Mouse (Mus musculus) CH12.LX (cell line): Measurements from ENCODE around the gene Rcan2. TPM values are rescaled to one million over a fixed set of nuclear protein-coding genes. Genes with fewer than 3 reads are reported as not detected.
A peak's percentile ranks its signal among the peaks of the same experiment; 100 is the strongest.

Source experiments
- DNase-seq: peaks from one replicate; pipeline ENCODE4 v3.0.0-alpha.2; 2013; ENCODE audit errors: extremely low read depth
- H3K27ac ChIP-seq: 2 replicates; pipeline ENCODE4 v1.5.1; 2012; ENCODE audit warnings: low read depth, mild to moderate bottlenecking, control low read depth, moderate library complexity; ENCODE audit not compliant: insufficient read depth
- H3K27me3 ChIP-seq: replicated peaks from 2 replicates; pipeline ENCODE3; 2012; ENCODE audit warnings: inconsistent platforms
- H3K36me3 ChIP-seq, 2 experiments: replicated peaks in 1 of 2; 2 replicates each; pipeline versions ENCODE3 to v1.6.1; 2012; ENCODE audit warnings: inconsistent platforms in 1 of 2, low read length in 1 of 2, mild to moderate bottlenecking in 1 of 2, mixed read lengths in 1 of 2, moderate library complexity in 1 of 2; ENCODE audit not compliant: control insufficient read depth in 1 of 2, insufficient read depth in 1 of 2
- H3K4me1 ChIP-seq, 2 experiments: 2 replicates each; pipeline ENCODE4 v1.6.1; 2012; ENCODE audit warnings: inconsistent platforms in 1 of 2, moderate library complexity in 1 of 2; ENCODE audit not compliant: insufficient read depth in 2 of 2, control insufficient read depth in 1 of 2
- H3K4me2 ChIP-seq: 2 replicates; pipeline ENCODE4 v1.6.1; 2012; ENCODE audit warnings: low read depth, mild to moderate bottlenecking, control low read depth; ENCODE audit not compliant: poor library complexity, insufficient read depth, severe bottlenecking
- H3K4me3 ChIP-seq, 3 experiments: fragments of 150-350 bp in 1 of 3; sonication (generic) in 1 of 3; replicated peaks in 1 of 3; 2 replicates each; pipeline versions ENCODE3 to v1.5.1; 2011 to 2012; ENCODE audit warnings: low read depth in 2 of 3, low read length in 2 of 3, mild to moderate bottlenecking in 2 of 3, moderate library complexity in 2 of 3, control low read depth in 1 of 3, improper control_type of control experiment in 1 of 3, inconsistent platforms in 1 of 3, mixed read lengths in 1 of 3; ENCODE audit not compliant: poor library complexity in 1 of 3
- H3K79me2 ChIP-seq: replicated peaks from 2 replicates; pipeline ENCODE4 v1.6.1; 2012; ENCODE audit warnings: mild to moderate bottlenecking, moderate library complexity; ENCODE audit not compliant: control insufficient read depth, poor library complexity, insufficient read depth, severe bottlenecking; ENCODE audit errors: extremely low read depth
- H3K9ac ChIP-seq: 2 replicates; pipeline ENCODE4 v1.6.1; 2012; ENCODE audit warnings: low read depth, mild to moderate bottlenecking, control low read depth, moderate library complexity; ENCODE audit not compliant: insufficient read depth
- H3K9me3 ChIP-seq: replicated peaks from 2 replicates; pipeline ENCODE3; 2012; ENCODE audit warnings: low read length, inconsistent platforms, mixed read lengths
- CHD1 ChIP-seq: IDR thresholded peaks from 2 replicates; pipeline ENCODE4 v1.6.1; 2012; ENCODE audit warnings: low read depth, low read length, improper control_type of control experiment, inconsistent platforms
- CHD2 ChIP-seq: IDR thresholded peaks from 2 replicates; pipeline ENCODE4 v1.6.1; 2011; ENCODE audit warnings: low read length, improper control_type of control experiment
- CTCF ChIP-seq, 2 experiments: IDR thresholded peaks in 1 of 2; conservative IDR thresholded peaks in 1 of 2; 2 replicates each; pipeline ENCODE4 v1.5.1; 2011 to 2012; ENCODE audit warnings: low read depth in 2 of 2, low read length in 2 of 2, improper control_type of control experiment in 1 of 2, inconsistent platforms in 1 of 2, mild to moderate bottlenecking in 1 of 2, moderate library complexity in 1 of 2
- ELF1 ChIP-seq: IDR thresholded peaks from 2 replicates; pipeline ENCODE4 v1.6.1; 2014; ENCODE audit warnings: low read depth, mild to moderate bottlenecking, inconsistent platforms, low read length, improper control_type of control experiment
- EP300 ChIP-seq: IDR thresholded peaks from 2 replicates; pipeline ENCODE4 v1.6.1; 2011; ENCODE audit warnings: low read length, improper control_type of control experiment
- ETS1 ChIP-seq: conservative IDR thresholded peaks from 2 replicates; pipeline ENCODE4 v1.6.1; 2012; ENCODE audit warnings: low read depth, mild to moderate bottlenecking, inconsistent platforms, low read length, improper control_type of control experiment, moderate library complexity
- GABPA ChIP-seq: IDR thresholded peaks from 2 replicates; pipeline ENCODE4 v1.6.1; 2012; ENCODE audit warnings: low read depth, low read length, improper control_type of control experiment, inconsistent platforms; ENCODE audit not compliant: insufficient replicate concordance
- IRF4 ChIP-seq: IDR thresholded peaks from 2 replicates; pipeline ENCODE4 v1.6.1; 2014; ENCODE audit warnings: low read depth, mild to moderate bottlenecking, inconsistent platforms, low read length, improper control_type of control experiment
- JUN ChIP-seq: IDR thresholded peaks from 2 replicates; pipeline ENCODE4 v1.6.1; 2011; ENCODE audit warnings: low read depth, mild to moderate bottlenecking, low read length, improper control_type of control experiment, moderate library complexity; ENCODE audit not compliant: insufficient read depth
- MAZ ChIP-seq: IDR thresholded peaks from 2 replicates; pipeline ENCODE4 v1.6.1; 2012; ENCODE audit warnings: low read depth, mild to moderate bottlenecking, inconsistent platforms, low read length, improper control_type of control experiment, moderate library complexity
- MEF2A ChIP-seq: IDR thresholded peaks from 2 replicates; pipeline ENCODE4 v1.6.1; 2014; ENCODE audit warnings: low read depth, mild to moderate bottlenecking, inconsistent platforms, low read length, improper control_type of control experiment, borderline replicate concordance
- MXI1 ChIP-seq: IDR thresholded peaks from 2 replicates; pipeline ENCODE4 v1.6.1; 2011; ENCODE audit warnings: mild to moderate bottlenecking, low read depth, low read length, improper control_type of control experiment
- POLR2A ChIP-seq: IDR thresholded peaks from 2 replicates; pipeline ENCODE4 v1.6.1; 2011; ENCODE audit warnings: low read depth, mild to moderate bottlenecking, improper control_type of control experiment, low read length
- POLR2AphosphoS2 ChIP-seq: IDR thresholded peaks from 2 replicates; pipeline ENCODE4 v1.6.1; 2011; ENCODE audit warnings: low read depth, low read length, improper control_type of control experiment
- RCOR1 ChIP-seq: conservative IDR thresholded peaks from 2 replicates; pipeline ENCODE4 v1.6.1; 2012; ENCODE audit warnings: low read depth, mild to moderate bottlenecking, inconsistent platforms, low read length, improper control_type of control experiment
- SMC3 ChIP-seq: IDR thresholded peaks from 2 replicates; pipeline ENCODE4 v1.6.1; 2011; ENCODE audit warnings: low read depth, low read length, improper control_type of control experiment
- TBP ChIP-seq: conservative IDR thresholded peaks from 2 replicates; pipeline ENCODE4 v1.6.1; 2011; ENCODE audit warnings: low read depth, low read length, improper control_type of control experiment
- TCF12 ChIP-seq: IDR thresholded peaks from 2 replicates; pipeline ENCODE4 v1.6.1; 2014; ENCODE audit warnings: low read depth, mild to moderate bottlenecking, inconsistent platforms, low read length, improper control_type of control experiment
- UBTF ChIP-seq: IDR thresholded peaks from 2 replicates; pipeline ENCODE4 v1.6.1; 2012; ENCODE audit warnings: low read depth, mild to moderate bottlenecking, inconsistent platforms, low read length, improper control_type of control experiment, moderate library complexity
- USF1 ChIP-seq: IDR thresholded peaks from 2 replicates; pipeline ENCODE4 v1.6.1; 2014; ENCODE audit warnings: low read depth, mild to moderate bottlenecking, inconsistent platforms, low read length, improper control_type of control experiment
- USF2 ChIP-seq: conservative IDR thresholded peaks from 2 replicates; pipeline ENCODE4 v1.6.1; 2011; ENCODE audit warnings: low read depth, low read length, improper control_type of control experiment
- ZKSCAN1 ChIP-seq: IDR thresholded peaks from 2 replicates; pipeline ENCODE4 v1.6.1; 2012; ENCODE audit warnings: low read depth, inconsistent platforms, low read length, improper control_type of control experiment, borderline replicate concordance
- dilution Hi-C: fragments of 300-500 bp; cut with MboI; formaldehyde crosslinking; loops from 2 replicates; pipeline ENCODE4 v1.14.3; 2020; ENCODE audit warnings: low sequenced_read_pairs; ENCODE audit not compliant: extremely low pct_unique_long_range_greater_than_20kb, extremely low pct_ligation_motif_present
- in situ Hi-C: fragments of 300-500 bp; cut with MboI; formaldehyde crosslinking; loops from 3 replicates; pipeline ENCODE4 v1.14.3; 2019; ENCODE audit warnings: low sequenced_read_pairs, low pct_ligation_motif_present, low pct_unique_long_range_greater_than_20kb, mixed read lengths
- polyA plus RNA-seq: library from polyadenylated mRNA; unstranded; fragments of >175 nt; gene quantifications from 2 replicates; pipeline ENCODE4 v1.2.1, GENCODE M21; 2012; ENCODE audit warnings: low read depth; ENCODE audit not compliant: insufficient read length
- total RNA-seq, 2 experiments: library from RNA; depleted of rRNA; stranded (reverse); fragments of 300-350 nt in 1 of 2; fragments of >200 nt in 1 of 2; gene quantifications; 2 replicates each; pipeline ENCODE4 v1.2.3; 2012 to 2014

Rcan2 gene
- total and polyA plus RNA-seq, 3 experiments, result 0.32 to 1.5 TPM; not detected in 1

- no peak overlapping the region for H3K4me3 ChIP-seq
- no peak overlapping the region for H3K9ac ChIP-seq
- no peak overlapping the region for H3K4me2 ChIP-seq
- in situ Hi-C loops (no loop called here), dilution Hi-C loops (no loop called here)
- H3K27me3 ChIP-seq, result no peaks in the 10 kb centered on the region
- H3K79me2 ChIP-seq, result no peaks in the 10 kb centered on the region
- H3K36me3 ChIP-seq, result no peaks in the 10 kb centered on the region
- H3K27ac ChIP-seq, result no peak overlapping the region
- TF ChIP-seq ZKSCAN1 (no peak), GABPA (no peak), POLR2A (no peak), ETS1 (no peak), CTCF (conservative IDR thresholded peaks at IDR 0.05 in 1 of 2, IDR thresholded peaks at IDR 0.05 in 1 of 2; ENCODE audit: low read depth in 2 of 2, low read length in 2 of 2) (no peak), ELF1 (no peak), MEF2A (no peak), CHD2 (no peak), USF1 (no peak), TCF12 (no peak), RCOR1 (no peak), MAZ (no peak), POLR2AphosphoS2 (no peak), SMC3 (no peak), UBTF (no peak), JUN (no peak), TBP (no peak)
- H3K9me3 ChIP-seq, result peaks cover 7% of the 10 kb centered on the region
- no peak for DNase-seq
- no peaks in the 10 kb centered on the region for H3K4me1 ChIP-seq
Observed at GRCm38 (mm10) chr17:43934056-43934455, 132.9 kb downstream of the Rcan2 start.

GRCm38 (mm10) chr17:43952219-43952618 lies 151.1 kb downstream of the Rcan2 start:
- peaks cover 0 to 14% of the 10 kb centered on the region in 2 experiments; a peak in 2 of 4 replicates for H3K4me1 ChIP-seq
- in situ Hi-C loops, result no loop called here
- H3K79me2 ChIP-seq, result no peaks in the 10 kb centered on the region
- no peaks in the 10 kb centered on the region for H3K9me3 ChIP-seq
- TF ChIP-seq TBP (no peak), RCOR1 (no peak), MXI1 (no peak), CHD1 (no peak), EP300 (peak; percentile 45; the same call in 1 of the 2 replicates), GABPA (no peak), POLR2A (no peak), IRF4 (peak; percentile 7; the same call in 1 of the 2 replicates), ELF1 (no peak), ZKSCAN1 (no peak), TCF12 (no peak), USF2 (no peak)
- TF ChIP-seq, all 38 proteins: peak for 2
- Histone ChIP-seq H3K27ac (no peak overlapping the region), H3K9ac (no peak overlapping the region), H3K27me3 (peaks cover 1% of the 10 kb centered on the region), H3K4me2 (no peak overlapping the region), H3K4me3 (no peak overlapping the region), H3K36me3 (no peaks in the 10 kb centered on the region)
- dilution Hi-C loops, result no loop called here
- peak; percentile 73 for DNase-seq
